Comparison of ENCODE assay signal across 16 mouse cellular contexts in the genomic region with DNA sequence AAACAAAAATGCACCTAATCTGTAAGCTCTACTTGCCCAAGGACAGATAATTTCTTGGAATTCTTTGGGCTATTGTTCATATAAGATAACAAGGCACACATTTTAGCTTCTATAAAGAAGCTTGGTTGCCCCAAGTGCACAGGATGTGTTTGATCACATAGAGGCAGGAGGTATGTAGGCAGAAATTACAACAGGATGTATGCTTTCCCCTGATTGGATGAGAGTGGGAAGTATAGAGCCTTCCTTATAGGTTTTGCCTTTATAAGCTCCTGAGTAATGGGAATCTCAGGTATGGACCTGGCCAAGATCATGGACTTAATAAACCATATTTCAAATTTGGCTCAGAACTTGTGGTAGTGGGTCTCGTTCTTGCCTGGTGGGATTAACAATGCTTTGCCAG.
"Had no signal": no experiment of that assay in that cellular context is flagged by ENCODE, and none has a peak within 500 bp of the region (broad histone marks: within the 10 kb centered on the region; RNA-seq: fewer than 3 reads in every experiment).

No protein-coding gene starts in this region.

- ATAC-seq: hindbrain, embryonic 16.5 days; intestine, embryonic 16.5 days; liver, embryonic 12.5 days had no signal

- DNase-seq: gastrocnemius, postnatal 14 days; gastrocnemius, postnatal 36 days; heart, adult 11 months; heart, postnatal 10 days; heart, postnatal 4 days; kidney, adult 11 months; kidney, adult 2 months; kidney, adult 9 months; kidney, postnatal 14 days; kidney, postnatal 36 days; layer of hippocampus, adult 9-11 months; layer of hippocampus, postnatal 36 days; liver had no signal
